Comparison of ENCODE assay signal across 11 mouse cellular contexts in genomic region chr13:72120911-72121553, GRCm38 (mm10).
A peak's percentile ranks its signal among the peaks of the same experiment; 100 is the strongest.
DNase-seq lines count a peak whose midpoint lies in the region; ATAC-seq and TF ChIP-seq lines count a peak whose summit lies in the region.
"Had no signal": no experiment of that assay in that cellular context is flagged by ENCODE, and none has a peak within 500 bp of the region (broad histone marks: within the 10 kb centered on the region; RNA-seq: fewer than 3 reads in every experiment).

No protein-coding gene starts in this region.

- 38% methylated on average over 6 of the region's 6 CpGs for WGBS in intestine, postnatal 0 days

- no peak overlapping the region for H3K27ac ChIP-seq in intestine, postnatal 0 days (ENCODE audit: low read depth, low read length)
- H3K27ac ChIP-seq: limb, embryonic 15.5 days had no signal

- H3K9ac ChIP-seq in intestine, postnatal 0 days (ENCODE audit: low read depth, low read length): no peak overlapping the region
- H3K9ac ChIP-seq: limb, embryonic 15.5 days had no signal

- no peak for TF ChIP-seq CTCF in intestine, postnatal 0 days (IDR thresholded peaks at IDR 0.05; ENCODE audit: low read depth)

- ATAC-seq in intestine, postnatal 0 days: no peak
- ATAC-seq in monocyte, adult 5-6 weeks (replicated peaks; ENCODE audit: insufficient number of reproducible peaks, low FRiP score, low TSS enrichment, poor library complexity, severe bottlenecking): no peak

- peak overlapping the region; percentile 44; the same call in 1 of the 2 replicates for H3K4me2 ChIP-seq in intestine, postnatal 0 days (replicated peaks; ENCODE audit: low read depth)
- H3K4me2 ChIP-seq: limb, embryonic 15.5 days had no signal

- H3K27me3 ChIP-seq in intestine, postnatal 0 days (replicated peaks; ENCODE audit: control insufficient read depth, insufficient read depth, low read length): no peaks in the 10 kb centered on the region

- peak; percentile 73 for DNase-seq in heart, adult 11 months
- DNase-seq in heart, adult 18-20 months: no peak
- peak; percentile 33 for DNase-seq in thymus, postnatal 4 days
- DNase-seq in thymus, adult 18-20 months: no peak
- DNase-seq in adrenal gland, postnatal 36 days: no peak
- DNase-seq in c-Kit-positive CD71-positive TER-119-positive erythroid progenitor cells, embryonic 14.5 days (ENCODE audit: low spot score): no peak
- DNase-seq: cerebellum, postnatal 36 days had no signal

- no peak overlapping the region for H3K4me3 ChIP-seq in intestine, postnatal 0 days (ENCODE audit: low read depth, low read length)
- H3K4me3 ChIP-seq: limb, embryonic 15.5 days; myocyte had no signal

- H3K36me3 ChIP-seq in intestine, postnatal 0 days (ENCODE audit: control insufficient read depth, insufficient read depth): no peaks in the 10 kb centered on the region
- H3K36me3 ChIP-seq: limb, embryonic 15.5 days had no signal

- no peaks in the 10 kb centered on the region for H3K9me3 ChIP-seq in intestine, postnatal 0 days (ENCODE audit: control insufficient read depth)
- H3K9me3 ChIP-seq: limb, embryonic 15.5 days had no signal

- no peaks in the 10 kb centered on the region for H3K4me1 ChIP-seq in intestine, postnatal 0 days (replicated peaks; ENCODE audit: control insufficient read depth, insufficient read depth, low read length)

Comparison
In these comparisons a context has a peak if more than half of its experiments do, and no peak if none do; other contexts are left out.
1. DNase-seq: peak in heart, adult 11 months (single experiment) and thymus, postnatal 4 days (single experiment); none in heart, adult 18-20 months (0 of 2), thymus, adult 18-20 months (0 of 2), adrenal gland, postnatal 36 days (0 of 2) and c-Kit-positive CD71-positive TER-119-positive erythroid progenitor cells, embryonic 14.5 days (single experiment).